Mouse (Mus musculus) lung, embryonic 14.5 days (tissue): ENCODE results near the gene 0610010K14Rik. TPM values are rescaled to one million over a fixed set of nuclear protein-coding genes. Genes with fewer than 3 reads are reported as not detected.

ENCODE experiments used
- ATAC-seq: fragments of 200-750 bp; cut with Nextera tagmentation; 2 replicates; pipeline ENCODE4 v1.8.0; 2017; ENCODE audit warnings: mild to moderate bottlenecking, moderate TSS enrichment, moderate library complexity; ENCODE audit not compliant: insufficient read depth
- DNase-seq: peaks from one replicate; pipeline ENCODE4 v3.0.0-alpha.2; 2015
- H3K27ac ChIP-seq: fragments of 300-500 bp; sonication (generic); 2 replicates; pipeline ENCODE4 v1.5.1; 2014; ENCODE audit warnings: low read depth, mild to moderate bottlenecking, moderate library complexity
- H3K27me3 ChIP-seq: fragments of 300-500 bp; sonication (generic); 2 replicates; pipeline ENCODE4 v1.6.1; 2014; ENCODE audit warnings: low read length, control low read depth; ENCODE audit not compliant: insufficient read depth
- H3K36me3 ChIP-seq: fragments of 300-500 bp; sonication (generic); 2 replicates; pipeline ENCODE4 v1.6.1; 2014; ENCODE audit warnings: control low read depth; ENCODE audit not compliant: insufficient read depth
- H3K4me1 ChIP-seq: fragments of 300-500 bp; sonication (generic); 2 replicates; pipeline ENCODE4 v1.6.1; 2014; ENCODE audit warnings: antibody characterized with exemption, control low read depth; ENCODE audit not compliant: insufficient read depth
- H3K4me2 ChIP-seq: fragments of 300-500 bp; sonication (generic); 2 replicates; pipeline ENCODE4 v1.6.1; 2014; ENCODE audit warnings: mild to moderate bottlenecking
- H3K4me3 ChIP-seq: fragments of 300-500 bp; sonication (generic); 2 replicates; pipeline ENCODE4 v1.5.1; 2014; ENCODE audit warnings: low read depth, low read length
- H3K9ac ChIP-seq: fragments of 300-500 bp; sonication (generic); 2 replicates; pipeline ENCODE4 v1.6.1; 2014
- H3K9me3 ChIP-seq: fragments of 300-500 bp; sonication (generic); 2 replicates; pipeline ENCODE4 v1.6.1; 2016; ENCODE audit warnings: low read depth, low read length, control low read depth
- CTCF ChIP-seq: IDR thresholded peaks from 2 replicates; pipeline ENCODE4 v1.5.1; 2016; ENCODE audit warnings: antibody characterized with exemption, low read depth
- WGBS: fragments of 180-500 bp; shearing (Covaris S2); extraction: QIAGEN DNeasy Blood & Tissue Kit; methylation state at CpG from one replicate; pipeline ENCODE4 v1.1.7; 2014; 5-methylcytosine and 5-hydroxymethylcytosine counted together
- polyA plus RNA-seq: library from polyadenylated mRNA; unstranded; fragments of >200 nt; fragmentation: Nextera tagmentation; extraction: Ambion mirVana; gene quantifications from 2 replicates; pipeline ENCODE4 v1.2.1, GENCODE M21; 2014

The 0610010K14Rik gene
- polyA plus RNA-seq, 1 experiment from 2014 or later, result 180 TPM

- no peak overlapping the region for H3K27ac ChIP-seq
- H3K4me3 ChIP-seq, result no peak overlapping the region
- H3K9me3 ChIP-seq, result no peaks in the 10 kb centered on the region
- 0 out of 2 replicates have a peak, but pooled peaks cover 8% of the 10 kb centered on the region for H3K4me1 ChIP-seq
- H3K27me3 ChIP-seq, result peaks cover 36% of the 10 kb centered on the region
- no peak overlapping the region for H3K4me2 ChIP-seq
- TF ChIP-seq CTCF, result no peak
- no peak for ATAC-seq
- H3K36me3 ChIP-seq, result no peaks in the 10 kb centered on the region
- DNase-seq, result no peak
- WGBS, result 75% methylated on average over 6 of the region's 6 CpGs
- H3K9ac ChIP-seq, result no peak overlapping the region
Measured at GRCm38 (mm10) chr11:70211972-70212371, 25.7 kb downstream of the 0610010K14Rik start.

GRCm38 (mm10) chr11:70210681-70211080 is 27.0 kb downstream of the 0610010K14Rik start:
- Histone ChIP-seq H3K27me3 (peaks cover 26% of the 10 kb centered on the region), H3K27ac (no peak overlapping the region), H3K4me1 (0 out of 2 replicates have a peak, but pooled peaks cover 8% of the 10 kb centered on the region), H3K36me3 (no peaks in the 10 kb centered on the region), H3K4me2 (no peak overlapping the region), H3K9ac (no peak overlapping the region), H3K9me3 (no peaks in the 10 kb centered on the region), H3K4me3 (no peak overlapping the region)
- 67% methylated on average over 2 of the region's 2 CpGs for WGBS
- DNase-seq, result no peak
- ATAC-seq, result no peak
- no peak for TF ChIP-seq CTCF

GRCm38 (mm10) chr11:70208778-70209388 is 28.8 kb downstream of the 0610010K14Rik start:
- 60% methylated on average over 5 of the region's 5 CpGs for WGBS
- no peak overlapping the region for H3K4me2 ChIP-seq
- DNase-seq, result no peak

GRCm38 (mm10) chr11:70207283-70207682 is 30.4 kb downstream of the 0610010K14Rik start:
- H3K27me3 ChIP-seq, result no peaks in the 10 kb centered on the region; the same call in 1 of the 2 replicates
- 76% methylated on average over 7 of the region's 7 CpGs for WGBS
- no peak overlapping the region for H3K27ac ChIP-seq
- DNase-seq, result no peak
- H3K4me1 ChIP-seq, result no peaks in the 10 kb centered on the region
- no peaks in the 10 kb centered on the region for H3K9me3 ChIP-seq
- ATAC-seq, result no peak
- H3K4me3 ChIP-seq, result no peak overlapping the region
- TF ChIP-seq CTCF, result no peak
- no peak overlapping the region for H3K4me2 ChIP-seq
- no peaks in the 10 kb centered on the region for H3K36me3 ChIP-seq
- no peak overlapping the region for H3K9ac ChIP-seq

More at GRCm38 (mm10) chr11:70208778-70209388, 28.8 kb downstream of the 0610010K14Rik start:
- no peak overlapping the region for H3K27ac ChIP-seq
- H3K4me3 ChIP-seq, result no peak overlapping the region
- H3K9ac ChIP-seq, result no peak overlapping the region
- 0 out of 2 replicates have a peak, but pooled peaks cover 3% of the 10 kb centered on the region for H3K4me1 ChIP-seq
- no peak for TF ChIP-seq CTCF
- no peaks in the 10 kb centered on the region for H3K9me3 ChIP-seq
- ATAC-seq, result no peak
- peaks cover 8% of the 10 kb centered on the region for H3K27me3 ChIP-seq
- H3K36me3 ChIP-seq, result no peaks in the 10 kb centered on the region

GRCm38 (mm10) chr11:70206801-70207200 is 30.9 kb downstream of the 0610010K14Rik start:
- Histone ChIP-seq H3K36me3 (no peaks in the 10 kb centered on the region), H3K27ac (no peak overlapping the region), H3K27me3 (no peaks in the 10 kb centered on the region), H3K9me3 (no peaks in the 10 kb centered on the region), H3K4me3 (no peak overlapping the region), H3K4me1 (no peaks in the 10 kb centered on the region), H3K4me2 (no peak overlapping the region), H3K9ac (no peak overlapping the region)
- 66% methylated on average over 2 of the region's 2 CpGs for WGBS
- no peak for TF ChIP-seq CTCF
- no peak for ATAC-seq
- no peak for DNase-seq

GRCm38 (mm10) chr11:70201691-70202090 is 36.0 kb downstream of the 0610010K14Rik start:
- Histone ChIP-seq H3K27ac (no peak overlapping the region), H3K27me3 (no peaks in the 10 kb centered on the region), H3K9ac (no peak overlapping the region), H3K36me3 (no peaks in the 10 kb centered on the region), H3K4me2 (no peak overlapping the region), H3K9me3 (no peaks in the 10 kb centered on the region), H3K4me3 (no peak overlapping the region), H3K4me1 (no peaks in the 10 kb centered on the region)
- peak; percentile 95 for TF ChIP-seq CTCF
- 36% methylated on average over 5 of the region's 5 CpGs for WGBS
- ATAC-seq, result peak; percentile 41; the same call in 1 of the 2 replicates
- peak; percentile 95 for DNase-seq

- no peak overlapping the region for H3K27ac ChIP-seq
- no peak for DNase-seq
Measured at GRCm38 (mm10) chr11:70200036-70200608, 37.6 kb downstream of the 0610010K14Rik start.

More at GRCm38 (mm10) chr11:70200036-70200608, 37.6 kb downstream of the 0610010K14Rik start:
- WGBS, result 61% methylated on average over 5 of the region's 5 CpGs
- H3K36me3 ChIP-seq, result no peaks in the 10 kb centered on the region
- no peak overlapping the region for H3K9ac ChIP-seq
- H3K27me3 ChIP-seq, result no peaks in the 10 kb centered on the region
- H3K4me3 ChIP-seq, result no peak overlapping the region
- ATAC-seq, result no peak
- H3K4me2 ChIP-seq, result no peak overlapping the region
- no peaks in the 10 kb centered on the region for H3K4me1 ChIP-seq
- no peaks in the 10 kb centered on the region for H3K9me3 ChIP-seq
- no peak for TF ChIP-seq CTCF
